Mouse (Mus musculus): Measurements from ENCODE around the gene Slc6a12.

- TF ChIP-seq CTCF (IDR thresholded peaks at IDR 0.05; ENCODE audit: extremely low read depth, insufficient read depth, insufficient read length, insufficient replicate concordance) = no peak
- TF ChIP-seq POLR2A (IDR thresholded peaks at IDR 0.05; ENCODE audit: low read depth, low read length) = no peak
Observed at GRCm38 (mm10) chr6:121343026-121343770, at the start of gene Slc6a12.
